Mouse (Mus musculus) liver, adult 2 months (tissue): ENCODE measurements around the gene Kif1b.

ENCODE experiments used
- CTCF ChIP-seq: fragments of 200-500 bp; IDR thresholded peaks from 2 replicates; pipeline ENCODE4 v1.5.1; 2011; ENCODE audit warnings: low read depth, low read length, control low read depth
- POLR2A ChIP-seq: fragments of 200-500 bp; IDR thresholded peaks from 2 replicates; pipeline ENCODE4 v1.6.1; 2011; ENCODE audit warnings: low read length, control low read depth; ENCODE audit not compliant: insufficient read depth; ENCODE audit errors: extremely low read depth

DNA sequence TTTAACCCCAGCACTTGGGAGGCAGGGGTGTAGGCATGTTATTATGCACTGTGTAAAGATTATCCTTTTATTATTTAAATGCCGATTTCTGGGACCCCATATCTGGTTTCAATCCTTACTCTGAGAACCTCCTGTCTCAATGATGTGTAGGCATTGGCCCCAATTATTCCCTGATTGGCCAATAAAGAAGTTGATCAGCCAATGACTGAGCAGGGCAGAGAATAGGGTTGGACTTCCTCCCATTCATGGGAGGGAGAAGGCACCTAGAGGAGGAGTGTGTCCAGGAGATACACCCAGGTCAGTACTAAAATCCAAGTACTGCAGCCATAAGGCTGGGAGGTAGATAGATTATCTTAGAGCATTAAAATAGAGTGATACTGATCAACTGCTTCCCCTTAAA is 144.3 kb downstream of the Kif1b start:
- TF ChIP-seq POLR2A (no peak), CTCF (no peak)
